Mouse (Mus musculus) stomach, postnatal 0 days (tissue): Measurements from ENCODE around the gene Lrrc32.

Experiments
- CTCF ChIP-seq: IDR thresholded peaks from 2 replicates; pipeline ENCODE4 v1.5.1; 2016; ENCODE audit warnings: antibody characterized with exemption, low read depth, mild to moderate bottlenecking, moderate library complexity
- EP300 ChIP-seq: optimal IDR thresholded peaks from 2 replicates; pipeline ENCODE3; 2016; ENCODE audit warnings: antibody characterized with exemption

DNA sequence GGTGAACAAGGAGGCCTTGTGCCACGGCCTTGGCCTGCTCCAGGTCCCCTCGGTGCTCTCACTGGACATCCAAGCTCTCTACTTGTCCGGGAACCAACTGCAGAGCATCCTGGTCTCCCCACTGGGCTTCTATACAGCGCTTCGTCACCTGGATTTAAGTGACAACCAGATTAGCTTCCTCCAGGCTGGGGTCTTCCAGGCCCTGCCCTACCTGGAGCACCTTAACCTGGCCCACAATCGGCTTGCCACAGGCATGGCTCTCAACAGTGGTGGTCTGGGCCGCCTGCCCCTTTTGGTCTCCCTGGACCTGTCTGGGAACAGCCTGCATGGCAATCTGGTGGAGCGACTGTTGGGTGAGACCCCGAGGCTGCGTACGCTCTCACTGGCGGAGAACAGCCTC is 9.0 kb downstream of the Lrrc32 start:
- TF ChIP-seq CTCF (no peak), EP300 (no peak)
